Mouse (Mus musculus): ENCODE data around the gene Rfx4. TPM values are rescaled to one million over a fixed set of nuclear protein-coding genes. Genes with fewer than 3 reads are reported as not detected.

Rfx4 gene
- total and polyA plus RNA-seq, 2 experiments from 2014 or later = 10.2 to 15.0 TPM

GRCm38 (mm10) chr10:84811171-84811912, 55.5 kb downstream of the Rfx4 start:
- no peak for DNase-seq (ENCODE audit: low spot score)
- H3K27me3 ChIP-seq (ENCODE audit: insufficient read depth, low read length) = no peaks in the 10 kb centered on the region
- no peak overlapping the region for H3K4me2 ChIP-seq (ENCODE audit: low read depth, low read length, poor library complexity, severe bottlenecking)
- no peak for ATAC-seq (ENCODE audit: low FRiP score)
- no peaks in the 10 kb centered on the region for H3K4me1 ChIP-seq (ENCODE audit: insufficient read depth, low read length)
- H3K4me3 ChIP-seq (ENCODE audit: low read depth, low read length) = no peak overlapping the region
- no peaks in the 10 kb centered on the region for H3K36me3 ChIP-seq (ENCODE audit: insufficient read depth, low read length)
- no peak overlapping the region for H3K27ac ChIP-seq (ENCODE audit: low read depth, low read length)
- no peak for TF ChIP-seq CTCF (IDR thresholded peaks at IDR 0.05)
- no peaks in the 10 kb centered on the region for H3K9me3 ChIP-seq (ENCODE audit: low read length)
- WGBS = 90% methylated on average over 11 of the region's 11 CpGs
- no peak overlapping the region for H3K9ac ChIP-seq (replicated peaks; ENCODE audit: low read length, poor library complexity, severe bottlenecking)

- no peaks in the 10 kb centered on the region for H3K4me1 ChIP-seq (ENCODE audit: insufficient read depth, low read length)
- no peak overlapping the region for H3K27ac ChIP-seq (ENCODE audit: low read depth, low read length)
- WGBS = 61% methylated on average over 2 of the region's 2 CpGs
- H3K4me2 ChIP-seq (ENCODE audit: low read depth, low read length, poor library complexity, severe bottlenecking) = no peak overlapping the region
- DNase-seq (ENCODE audit: low spot score) (no peak), ATAC-seq (ENCODE audit: low FRiP score) (no peak)
- H3K27me3 ChIP-seq (ENCODE audit: insufficient read depth, low read length) = no peaks in the 10 kb centered on the region
- H3K4me3 ChIP-seq (ENCODE audit: low read depth, low read length) = no peak overlapping the region
- H3K9me3 ChIP-seq (ENCODE audit: low read length) = no peaks in the 10 kb centered on the region
- no peaks in the 10 kb centered on the region for H3K36me3 ChIP-seq (ENCODE audit: insufficient read depth, low read length)
- no peak for TF ChIP-seq CTCF (IDR thresholded peaks at IDR 0.05)
- H3K9ac ChIP-seq (replicated peaks; ENCODE audit: low read length, poor library complexity, severe bottlenecking) = no peak overlapping the region
These were observed 56.0 kb downstream of the Rfx4 start for GRCm38 (mm10) chr10:84811913-84812295.

DNA sequence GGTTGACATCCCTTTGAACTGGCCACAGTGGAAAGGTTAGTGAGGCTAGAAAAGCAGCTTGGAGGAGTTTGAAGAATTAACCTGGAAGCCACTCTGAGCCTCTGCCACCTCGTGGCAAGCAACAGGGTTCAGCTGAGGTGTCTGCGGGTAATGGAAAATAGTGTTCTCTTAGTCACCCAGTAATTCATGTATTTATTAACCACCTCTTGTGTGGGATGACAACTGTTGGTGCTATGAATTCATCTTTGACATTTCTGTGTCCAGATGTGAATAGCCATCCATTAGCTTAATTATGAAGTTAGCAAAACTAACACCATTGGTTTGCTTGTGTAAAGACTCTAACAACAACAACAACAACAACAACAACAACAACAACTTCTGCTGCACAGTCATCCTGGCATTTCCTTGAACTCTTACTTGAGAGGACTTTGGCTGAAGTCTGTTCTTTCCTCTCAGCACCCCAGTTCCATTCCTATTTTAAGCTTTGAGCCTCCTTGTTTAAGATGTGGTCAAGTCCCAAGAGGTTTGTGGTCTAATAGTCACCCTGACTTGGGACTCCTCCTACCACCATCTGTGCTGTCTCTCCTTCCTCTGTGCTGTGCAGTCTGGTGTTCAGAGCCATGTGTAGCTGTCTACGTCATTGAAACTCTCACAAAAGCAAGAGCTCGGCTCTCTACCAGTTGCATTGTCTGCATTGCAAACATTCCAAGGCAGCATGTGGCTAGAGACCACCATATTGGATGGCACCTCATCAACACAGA, 60.0 kb downstream of the Rfx4 start:
- TF ChIP-seq CTCF (IDR thresholded peaks at IDR 0.05) = no peak
- H3K36me3 ChIP-seq (ENCODE audit: insufficient read depth, low read length) = no peaks in the 10 kb centered on the region
- H3K9me3 ChIP-seq (ENCODE audit: low read length) = no peaks in the 10 kb centered on the region
- H3K27me3 ChIP-seq (ENCODE audit: insufficient read depth, low read length) = no peaks in the 10 kb centered on the region
- no peak overlapping the region for H3K4me3 ChIP-seq (ENCODE audit: low read depth, low read length)
- H3K27ac ChIP-seq (ENCODE audit: low read depth, low read length) = no peak overlapping the region
- no peaks in the 10 kb centered on the region for H3K4me1 ChIP-seq (ENCODE audit: insufficient read depth, low read length)
- DNase-seq (ENCODE audit: low spot score) = no peak
- H3K9ac ChIP-seq (replicated peaks; ENCODE audit: low read length, poor library complexity, severe bottlenecking) = no peak overlapping the region
- 70% methylated on average over 4 of the region's 4 CpGs for WGBS
- ATAC-seq (ENCODE audit: low FRiP score) = no peak
- no peak overlapping the region for H3K4me2 ChIP-seq (ENCODE audit: low read depth, low read length, poor library complexity, severe bottlenecking)

GRCm38 (mm10) chr10:84817086-84817869, 61.4 kb downstream of the Rfx4 start:
- no peak for DNase-seq (ENCODE audit: low spot score)
- Histone ChIP-seq H3K4me1 (ENCODE audit: insufficient read depth, low read length) (no peaks in the 10 kb centered on the region), H3K9me3 (ENCODE audit: low read length) (no peaks in the 10 kb centered on the region), H3K36me3 (ENCODE audit: insufficient read depth, low read length) (no peaks in the 10 kb centered on the region), H3K4me2 (ENCODE audit: low read depth, low read length, poor library complexity, severe bottlenecking) (no peak overlapping the region), H3K9ac (replicated peaks; ENCODE audit: low read length, poor library complexity, severe bottlenecking) (no peak overlapping the region), H3K4me3 (ENCODE audit: low read depth, low read length) (no peak overlapping the region), H3K27ac (ENCODE audit: low read depth, low read length) (no peak overlapping the region), H3K27me3 (ENCODE audit: insufficient read depth, low read length) (no peaks in the 10 kb centered on the region)
- ATAC-seq (ENCODE audit: low FRiP score) = no peak
- TF ChIP-seq CTCF (IDR thresholded peaks at IDR 0.05) = no peak
- WGBS = 90% methylated on average over 7 of the region's 7 CpGs

GRCm38 (mm10) chr10:84819669-84820068, 63.8 kb downstream of the Rfx4 start:
- no peak overlapping the region for H3K4me2 ChIP-seq (ENCODE audit: low read depth, low read length, poor library complexity, severe bottlenecking)
- no peak for TF ChIP-seq CTCF (IDR thresholded peaks at IDR 0.05)
- no peaks in the 10 kb centered on the region; the same call in 1 of the 2 replicates for H3K4me1 ChIP-seq (ENCODE audit: insufficient read depth, low read length)
- WGBS = 83% methylated on average over 6 of the region's 6 CpGs
- H3K27ac ChIP-seq (ENCODE audit: low read depth, low read length) = no peak overlapping the region
- DNase-seq (ENCODE audit: low spot score) (no peak), ATAC-seq (ENCODE audit: low FRiP score) (no peak)
- no peaks in the 10 kb centered on the region for H3K9me3 ChIP-seq (ENCODE audit: low read length)
- H3K9ac ChIP-seq (replicated peaks; ENCODE audit: low read length, poor library complexity, severe bottlenecking) = no peak overlapping the region
- no peaks in the 10 kb centered on the region for H3K36me3 ChIP-seq (ENCODE audit: insufficient read depth, low read length)
- no peaks in the 10 kb centered on the region for H3K27me3 ChIP-seq (ENCODE audit: insufficient read depth, low read length)
- no peak overlapping the region for H3K4me3 ChIP-seq (ENCODE audit: low read depth, low read length)

All from midbrain, postnatal 0 days (tissue).